Comparison of ENCODE assay signal across 8 mouse cellular contexts in genomic region chr5:138441286-138442194, GRCm38 (mm10). TPM values are rescaled to one million over a fixed set of nuclear protein-coding genes. Genes with fewer than 3 reads are reported as not detected.
A peak's percentile ranks its signal among the peaks of the same experiment; 100 is the strongest.
DNase-seq lines count a peak whose midpoint lies in the region; ATAC-seq and TF ChIP-seq lines count a peak whose summit lies in the region.

Gene Zfp157, plus strand, starts transcription at chr5:138441468.

- ATAC-seq in heart, embryonic 15.5 days (replicated peaks; ENCODE audit: insufficient number of reproducible peaks, insufficient read depth, low FRiP score, low read depth) = peak; percentile 100
- peak; percentile 100 for ATAC-seq in liver, embryonic 14.5 days (ENCODE audit: insufficient read depth)
- ATAC-seq in neural tube, embryonic 11.5 days (ENCODE audit: insufficient read depth, low FRiP score, low TSS enrichment) = peak; percentile 100
- ATAC-seq in stomach, postnatal 0 days (ENCODE audit: low FRiP score, low TSS enrichment) = peak; percentile 100

- TF ChIP-seq CTCF in liver, embryonic 14.5 days (IDR thresholded peaks at IDR 0.05; ENCODE audit: low read depth) = no peak
- no peak for TF ChIP-seq CTCF in stomach, postnatal 0 days (IDR thresholded peaks at IDR 0.05; ENCODE audit: low read depth)

- H3K4me3 ChIP-seq in forebrain, embryonic 10.5 days = peak within 1 kb of the TSS; percentile 94
- H3K4me3 ChIP-seq in heart, embryonic 15.5 days = peak within 1 kb of the TSS; percentile 77
- peak within 1 kb of the TSS; percentile 72 to 82 for H3K4me3 ChIP-seq in liver, embryonic 14.5 days (ENCODE audit: insufficient read depth in 1 of 2, low read depth in 2 of 2, low read length in 2 of 2)
- peak within 1 kb of the TSS; percentile 93 for H3K4me3 ChIP-seq in neural tube, embryonic 11.5 days (ENCODE audit: low read depth, low read length)
- H3K4me3 ChIP-seq in stomach, postnatal 0 days (ENCODE audit: low read depth, low read length) = peak within 1 kb of the TSS; percentile 96

- TF ChIP-seq EP300 in liver, embryonic 14.5 days (IDR thresholded peaks at IDR 0.05; ENCODE audit: low read depth) = no peak
- TF ChIP-seq EP300 in stomach, postnatal 0 days (optimal IDR thresholded peaks at IDR 0.05) = no peak

- peaks cover 39% of the 10 kb centered on the region for H3K36me3 ChIP-seq in forebrain, embryonic 10.5 days (replicated peaks)
- H3K36me3 ChIP-seq in heart, embryonic 15.5 days = peaks cover 25% of the 10 kb centered on the region
- no peaks in the 10 kb centered on the region for H3K36me3 ChIP-seq in liver, embryonic 14.5 days (replicated peaks; ENCODE audit: control insufficient read depth, insufficient read depth, low read depth)
- H3K36me3 ChIP-seq in neural tube, embryonic 11.5 days (ENCODE audit: control insufficient read depth, insufficient read depth, low read length) = peaks cover 13% of the 10 kb centered on the region
- H3K36me3 ChIP-seq in stomach, postnatal 0 days (ENCODE audit: control insufficient read depth, insufficient read depth, low read length) = peaks cover 15% of the 10 kb centered on the region; the same call in 1 of the 2 replicates

- WGBS in forebrain, embryonic 10.5 days = under 1% methylated on average over 49 of the region's 49 CpGs
- under 1% methylated on average over 49 of the region's 49 CpGs for WGBS in heart, embryonic 15.5 days
- under 1% methylated on average over 49 of the region's 49 CpGs for WGBS in liver, embryonic 14.5 days (ENCODE audit: insufficient replicate concordance)
- WGBS in neural tube, embryonic 11.5 days = under 1% methylated on average over 49 of the region's 49 CpGs
- under 1% methylated on average over 45 of the region's 49 CpGs for WGBS in stomach, postnatal 0 days

- peak within 1 kb of the TSS; percentile 87 for H3K9ac ChIP-seq in heart, embryonic 15.5 days
- H3K9ac ChIP-seq in liver, embryonic 14.5 days (replicated peaks) = peak within 1 kb of the TSS; percentile 66
- H3K9ac ChIP-seq in neural tube, embryonic 11.5 days (ENCODE audit: low read length) = peak within 1 kb of the TSS; percentile 98
- peak within 1 kb of the TSS; percentile 99 for H3K9ac ChIP-seq in stomach, postnatal 0 days (ENCODE audit: low read length)

- peaks cover 22% of the 10 kb centered on the region for H3K4me1 ChIP-seq in forebrain, embryonic 10.5 days
- peaks cover 18% of the 10 kb centered on the region for H3K4me1 ChIP-seq in heart, embryonic 15.5 days (replicated peaks)
- H3K4me1 ChIP-seq in liver, embryonic 14.5 days (replicated peaks; ENCODE audit: control insufficient read depth in 2 of 2, insufficient read depth in 2 of 2, low read length in 1 of 2) = peaks cover 6 to 7% of the 10 kb centered on the region in 2 experiments
- H3K4me1 ChIP-seq in neural tube, embryonic 11.5 days (ENCODE audit: control insufficient read depth, insufficient read depth, low read length) = peaks cover 16% of the 10 kb centered on the region; the same call in 1 of the 2 replicates
- 0 out of 2 replicates have a peak, but pooled peaks cover 3% of the 10 kb centered on the region for H3K4me1 ChIP-seq in stomach, postnatal 0 days (replicated peaks; ENCODE audit: control insufficient read depth, insufficient read depth)

- no peaks in the 10 kb centered on the region for H3K27me3 ChIP-seq in forebrain, embryonic 10.5 days (ENCODE audit: poor library complexity, severe bottlenecking)
- no peaks in the 10 kb centered on the region for H3K27me3 ChIP-seq in heart, embryonic 15.5 days
- no peaks in the 10 kb centered on the region for H3K27me3 ChIP-seq in liver, embryonic 14.5 days (ENCODE audit: control insufficient read depth, insufficient read depth, low read length)
- no peaks in the 10 kb centered on the region for H3K27me3 ChIP-seq in neural tube, embryonic 11.5 days (ENCODE audit: control insufficient read depth, insufficient read depth, low read length)
- no peaks in the 10 kb centered on the region for H3K27me3 ChIP-seq in stomach, postnatal 0 days (ENCODE audit: control insufficient read depth, insufficient read depth, low read length)

- peak; percentile 71 to 85 for DNase-seq in CD8-positive naive resting alpha-beta T cell, adult 2 months (ENCODE audit: low read depth in 2 of 2, low spot score in 2 of 2)
- DNase-seq in c-Kit-positive CD71-negative TER-119-negative erythroid progenitor cells, embryonic 14.5 days (ENCODE audit: low read depth) = peak; percentile 75
- DNase-seq in forebrain, embryonic 10.5 days (ENCODE audit: extremely low spot score, low spot score) = peak; percentile 88
- peak; percentile 94 to 96 for DNase-seq in kidney, postnatal 25 days
- peak; percentile 80 to 84 (median 82) for DNase-seq in liver, embryonic 14.5 days (ENCODE audit: low read depth in 3 of 3, low spot score in 3 of 3)
- DNase-seq in neural tube, embryonic 11.5 days (ENCODE audit: low spot score) = peak; percentile 92
- peak; percentile 91 for DNase-seq in stomach, postnatal 0 days (ENCODE audit: low spot score)

- no peaks in the 10 kb centered on the region for H3K9me3 ChIP-seq in forebrain, embryonic 10.5 days
- H3K9me3 ChIP-seq in heart, embryonic 15.5 days (replicated peaks) = no peaks in the 10 kb centered on the region
- no peaks in the 10 kb centered on the region for H3K9me3 ChIP-seq in liver, embryonic 14.5 days (ENCODE audit: control insufficient read depth, low read length)
- H3K9me3 ChIP-seq in neural tube, embryonic 11.5 days (ENCODE audit: control insufficient read depth, low read length) = no peaks in the 10 kb centered on the region
- no peaks in the 10 kb centered on the region for H3K9me3 ChIP-seq in stomach, postnatal 0 days (ENCODE audit: control insufficient read depth, low read length)

- H3K4me2 ChIP-seq in heart, embryonic 15.5 days = peak within 1 kb of the TSS; percentile 82
- H3K4me2 ChIP-seq in liver, embryonic 14.5 days (ENCODE audit: low read depth) = peak within 1 kb of the TSS; percentile 77
- H3K4me2 ChIP-seq in neural tube, embryonic 11.5 days (ENCODE audit: low read depth) = peak within 1 kb of the TSS; percentile 43
- H3K4me2 ChIP-seq in stomach, postnatal 0 days (replicated peaks; ENCODE audit: low read depth) = peak within 1 kb of the TSS; percentile 81

- H3K27ac ChIP-seq in forebrain, embryonic 10.5 days = peak within 1 kb of the TSS; percentile 98
- peak within 1 kb of the TSS; percentile 85 for H3K27ac ChIP-seq in heart, embryonic 15.5 days
- no peak within 1 kb of the TSS for H3K27ac ChIP-seq in liver, embryonic 14.5 days
- peak within 1 kb of the TSS; percentile 81 for H3K27ac ChIP-seq in neural tube, embryonic 11.5 days (ENCODE audit: low read depth, low read length)
- peak within 1 kb of the TSS; percentile 86 for H3K27ac ChIP-seq in stomach, postnatal 0 days (replicated peaks)

RNA-seq across cellular contexts. Expression of gene Zfp157, which starts in this region (rescaled TPM):
- 37.9 and 39.3 TPM in 2 replicates for polyA plus RNA-seq in forebrain, embryonic 10.5 days (2016; fragmentation: Nextera tagmentation; extraction: Ambion mirVana)
- polyA plus RNA-seq in heart, embryonic 15.5 days (2015; fragmentation: Nextera tagmentation; extraction: Ambion mirVana) = 19.4 and 20.1 TPM in 2 replicates
- 1.3 and 1.9 TPM in 2 replicates for polyA plus RNA-seq in liver, embryonic 14.5 days (2012; rRNA removed)
- 2.5 and 4.6 TPM in 2 replicates for polyA plus RNA-seq in liver, embryonic 14.5 days (2014; fragmentation: Nextera tagmentation; extraction: Ambion mirVana)
- polyA plus RNA-seq in neural tube, embryonic 11.5 days (2014; fragmentation: Nextera tagmentation; extraction: Ambion mirVana) = 48.4 and 52.9 TPM in 2 replicates
- 9.1 and 10.5 TPM in 2 replicates for polyA plus RNA-seq in stomach, postnatal 0 days (2015; fragmentation: Nextera tagmentation; extraction: Ambion mirVana)
